Mouse (Mus musculus): ENCODE data around the gene Ssbp3. TPM values are rescaled to one million over a fixed set of nuclear protein-coding genes. Genes with fewer than 3 reads are reported as not detected.

The Ssbp3 gene
- total RNA-seq, 2 experiments from 2014 or later, result 158 to 189 TPM

DNA sequence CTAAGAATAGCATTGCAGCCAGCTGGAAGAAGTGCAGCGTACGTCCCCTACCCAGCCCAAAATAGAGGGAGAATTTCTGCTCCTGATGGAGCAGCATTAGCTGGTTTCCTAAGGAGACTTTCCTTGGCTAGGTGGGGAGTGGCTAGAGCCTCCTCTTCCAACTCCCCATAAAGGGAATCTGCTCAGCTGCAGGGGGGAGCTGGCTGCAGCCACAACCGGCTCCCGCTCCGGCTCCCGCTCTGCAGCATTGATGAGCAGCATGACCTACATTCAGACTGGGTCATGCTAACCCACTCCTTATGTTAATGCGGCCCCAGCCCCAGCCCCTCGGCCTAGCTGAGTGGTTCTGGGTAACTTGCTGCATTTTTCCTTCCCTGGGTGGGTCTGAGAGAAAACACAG, 128.8 kb downstream of the Ssbp3 start:
- DNase-seq (ENCODE audit: low spot score in 2 of 2), result no peak

DNA sequence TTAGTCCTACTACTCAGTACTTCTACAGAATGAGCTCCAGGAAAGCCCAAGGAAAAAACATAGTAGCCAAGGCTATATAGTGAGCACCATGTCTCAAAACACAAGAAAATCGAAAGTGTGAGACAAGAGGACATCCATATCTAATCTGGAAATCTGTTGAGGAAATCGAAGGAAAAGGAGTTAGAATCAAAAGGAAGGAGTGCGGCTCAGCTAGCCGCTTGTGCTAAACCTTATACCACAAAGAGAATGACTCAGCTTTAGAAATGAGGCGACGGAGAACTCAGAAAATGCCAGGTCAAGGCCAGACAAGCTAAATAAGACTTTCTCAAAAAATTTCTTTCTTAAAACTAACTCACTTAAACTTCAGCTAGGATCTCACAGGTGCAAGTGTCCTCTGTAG, 131.8 kb downstream of the Ssbp3 start:
- no peak for DNase-seq (ENCODE audit: low spot score in 2 of 2)

DNA sequence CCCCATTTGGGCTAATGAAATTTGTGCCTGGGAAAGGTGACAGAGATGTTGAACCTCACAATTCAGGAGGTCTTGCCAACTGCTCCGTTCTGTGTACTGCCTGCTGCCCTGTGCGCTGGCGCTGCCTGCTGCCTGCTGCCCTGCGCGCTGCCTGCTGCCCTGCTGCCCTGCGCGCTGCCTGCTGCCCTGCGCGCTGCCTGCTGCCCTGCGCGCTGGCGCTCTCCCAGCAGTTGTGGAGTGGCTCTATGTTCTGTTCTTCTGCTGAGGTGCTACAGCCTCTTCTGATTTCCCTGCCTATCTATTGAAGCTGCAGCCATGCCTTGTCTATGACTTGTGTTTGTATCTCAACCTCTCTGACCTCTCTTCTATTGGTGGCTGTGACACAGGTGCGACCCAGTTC, 134.7 kb downstream of the Ssbp3 start:
- DNase-seq (ENCODE audit: low spot score in 2 of 2), result no peak

DNA sequence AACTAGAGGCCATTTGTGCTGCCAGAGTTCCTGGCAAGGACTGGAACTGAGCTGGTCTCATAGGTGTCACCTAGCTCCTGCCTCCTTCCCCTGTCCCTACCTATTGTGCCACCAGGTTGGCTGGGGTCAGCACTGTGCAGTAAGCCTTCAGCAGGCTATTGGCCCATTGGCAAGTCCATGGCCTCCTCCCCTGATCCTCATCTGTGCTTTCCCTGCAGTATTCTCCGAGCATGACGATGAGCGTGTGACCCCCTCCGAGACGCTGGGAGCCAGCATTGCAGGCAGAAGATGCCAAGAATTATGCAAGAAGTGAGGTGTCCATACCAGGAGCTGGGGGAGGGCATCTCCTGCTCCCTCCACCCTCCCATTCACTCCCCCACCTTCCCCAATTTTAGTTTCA, 137.3 kb downstream of the Ssbp3 start:
- no peak for DNase-seq (ENCODE audit: low spot score in 2 of 2)

DNA sequence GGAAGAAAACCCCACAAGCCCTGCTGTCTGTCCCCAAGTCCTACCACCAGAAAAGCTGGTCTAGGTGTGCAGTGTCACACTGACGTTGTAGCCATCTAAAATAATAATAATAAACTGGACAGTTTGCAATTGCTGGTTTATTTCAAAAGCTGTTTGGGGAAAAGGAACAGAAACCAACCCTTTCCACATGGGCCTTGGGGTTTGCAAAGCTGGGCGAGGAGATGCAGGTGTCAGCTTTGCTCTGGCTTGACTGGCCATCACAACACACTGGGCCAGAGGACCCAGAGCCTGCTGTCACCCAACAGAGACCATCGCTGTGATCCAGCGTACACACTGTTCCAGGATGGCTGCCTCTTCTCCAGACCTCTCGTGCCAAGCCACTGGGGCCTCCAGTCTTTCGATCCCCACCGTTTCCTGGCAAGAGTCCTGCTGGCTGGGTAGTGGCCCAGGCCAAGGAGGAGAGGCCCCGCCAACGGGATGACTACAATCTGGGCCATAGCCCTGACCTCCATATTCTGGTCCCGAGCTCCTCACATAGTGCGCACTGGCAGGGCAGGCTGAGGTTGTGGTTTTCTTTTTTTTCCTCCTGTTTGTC, 138.2 kb downstream of the Ssbp3 start:
- DNase-seq (ENCODE audit: low spot score in 2 of 2), result peak in 1 of 2 experiments; percentile 52

DNA sequence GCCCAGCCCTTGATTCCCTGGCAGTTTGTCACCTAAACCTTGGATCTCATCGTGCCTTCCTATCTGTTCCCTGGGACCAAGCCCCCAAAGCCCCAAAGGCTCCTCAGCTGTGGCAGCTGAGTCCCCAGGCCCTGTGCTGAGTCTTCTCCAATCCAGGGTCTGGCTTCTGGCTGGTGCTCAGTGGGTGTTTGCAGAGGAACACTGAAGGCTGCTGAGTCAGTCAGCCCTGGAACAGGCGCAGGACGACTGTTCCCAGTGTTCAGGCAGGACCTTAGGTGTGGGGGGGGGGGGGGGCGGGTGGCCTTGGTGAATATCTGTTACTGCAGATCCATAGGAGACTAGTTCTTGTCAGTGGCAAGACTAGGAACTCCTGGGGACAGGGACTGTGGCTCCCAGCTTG, 141.4 kb downstream of the Ssbp3 start:
- DNase-seq (ENCODE audit: low spot score in 2 of 2), result no peak

DNA sequence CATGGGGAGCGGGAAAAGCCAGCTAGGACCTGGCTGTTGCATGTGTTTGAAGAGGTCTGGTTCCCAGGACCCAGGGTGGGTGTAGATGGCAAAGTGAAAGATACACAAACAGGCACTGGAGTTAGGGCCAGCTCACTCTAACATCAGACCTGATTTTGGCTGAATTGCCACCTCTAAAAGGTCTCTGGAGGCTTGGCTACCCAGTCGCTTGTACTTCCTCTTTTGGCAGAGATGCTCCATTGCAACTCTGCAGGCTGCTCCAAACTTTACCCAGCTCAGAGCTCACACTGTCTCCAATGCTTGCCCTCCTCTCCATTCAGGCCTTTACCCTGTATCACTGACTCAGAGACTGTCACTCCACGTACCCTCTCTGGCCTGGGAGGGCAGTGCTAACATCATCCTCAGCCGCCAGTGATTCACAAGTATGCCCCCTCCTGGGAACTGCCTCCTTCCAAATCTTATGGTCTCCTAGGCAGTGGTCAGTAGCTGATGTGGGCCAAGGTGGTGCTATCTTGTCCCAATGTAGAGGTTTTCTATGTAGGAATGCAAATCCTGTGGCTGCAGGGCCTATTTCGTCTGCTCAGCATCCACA, 142.6 kb downstream of the Ssbp3 start:
- DNase-seq (ENCODE audit: low spot score in 2 of 2), result no peak

DNA sequence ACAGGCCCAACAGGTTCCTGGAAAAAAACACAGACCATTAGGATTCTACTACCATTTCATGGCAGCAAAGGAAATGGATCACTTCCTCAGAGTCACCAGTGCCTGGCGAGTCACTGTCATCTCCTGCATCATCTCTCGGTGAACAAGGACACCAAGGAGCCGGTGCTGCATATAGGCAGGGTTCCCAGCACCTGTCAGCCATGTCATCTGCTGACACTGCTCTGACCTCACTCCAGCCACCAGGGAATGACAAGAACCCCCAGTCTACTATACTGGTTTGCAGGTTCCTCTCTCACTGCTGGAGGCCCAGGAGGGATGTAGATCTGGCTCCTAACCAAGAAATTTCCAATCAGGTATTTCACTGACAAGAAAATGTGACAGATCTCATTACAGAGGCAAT, 145.6 kb downstream of the Ssbp3 start:
- DNase-seq (ENCODE audit: low spot score in 2 of 2), result no peak

DNA sequence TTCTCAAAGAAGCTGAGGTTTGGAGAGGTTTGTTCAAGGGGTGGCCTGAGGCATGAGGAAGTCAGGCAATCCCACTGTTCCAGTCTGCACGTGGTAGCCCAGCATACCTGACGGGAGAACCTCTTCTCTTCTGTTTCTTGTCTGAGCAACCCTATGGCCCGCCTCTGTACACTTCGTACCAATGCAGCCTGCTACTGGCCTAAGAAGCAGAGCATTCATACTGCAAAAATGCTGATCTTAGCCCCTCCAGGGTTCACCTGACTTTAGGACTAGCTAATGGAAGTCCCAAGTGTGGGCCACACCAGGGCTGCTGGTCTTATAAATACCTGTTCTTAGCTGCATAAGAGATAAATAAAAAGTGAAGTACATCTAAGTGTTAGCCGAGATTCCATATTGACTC, 147.8 kb downstream of the Ssbp3 start:
- DNase-seq (ENCODE audit: low spot score in 2 of 2), result no peak

DNA sequence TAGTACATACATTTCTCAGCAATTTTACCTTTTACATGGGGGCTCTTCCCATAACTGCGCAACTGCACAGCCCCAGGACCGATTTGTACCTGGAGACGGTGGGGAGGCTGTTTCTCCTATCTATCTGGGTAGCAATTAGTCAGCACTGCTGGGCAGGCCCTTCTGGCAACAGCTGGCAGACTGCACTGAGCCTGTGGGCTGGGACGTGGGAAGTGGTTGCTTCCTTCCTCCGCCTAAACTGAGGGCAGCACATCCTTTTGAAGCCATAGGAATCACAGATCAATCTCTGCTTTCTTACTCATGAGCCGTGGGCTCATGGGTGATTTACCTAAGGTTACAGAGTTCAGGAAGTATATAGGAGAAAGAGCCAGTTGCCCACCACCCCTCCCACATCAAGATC, 148.3 kb downstream of the Ssbp3 start:
- DNase-seq (ENCODE audit: low spot score in 2 of 2), result no peak

DNA sequence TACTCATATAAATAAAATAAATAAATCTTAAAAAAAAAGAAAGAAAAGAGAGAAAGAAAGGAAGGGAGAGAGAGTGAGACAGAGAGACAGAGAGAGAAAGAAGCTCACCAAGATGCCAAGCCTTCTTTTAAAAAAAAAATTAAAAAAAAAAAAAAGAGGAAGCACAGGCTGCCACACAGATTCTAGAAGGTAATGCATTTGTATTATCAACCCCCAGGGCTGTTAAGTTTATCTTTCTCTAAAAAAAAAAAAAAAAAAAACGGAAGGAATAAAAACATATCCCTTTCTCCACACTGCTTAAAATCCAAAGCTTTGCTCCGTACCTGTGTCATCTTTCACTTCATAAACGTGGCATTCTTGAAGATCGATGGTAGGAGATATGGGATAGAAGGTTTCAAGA, 151.1 kb downstream of the Ssbp3 start:
- no peak for DNase-seq (ENCODE audit: low spot score in 2 of 2)

DNA sequence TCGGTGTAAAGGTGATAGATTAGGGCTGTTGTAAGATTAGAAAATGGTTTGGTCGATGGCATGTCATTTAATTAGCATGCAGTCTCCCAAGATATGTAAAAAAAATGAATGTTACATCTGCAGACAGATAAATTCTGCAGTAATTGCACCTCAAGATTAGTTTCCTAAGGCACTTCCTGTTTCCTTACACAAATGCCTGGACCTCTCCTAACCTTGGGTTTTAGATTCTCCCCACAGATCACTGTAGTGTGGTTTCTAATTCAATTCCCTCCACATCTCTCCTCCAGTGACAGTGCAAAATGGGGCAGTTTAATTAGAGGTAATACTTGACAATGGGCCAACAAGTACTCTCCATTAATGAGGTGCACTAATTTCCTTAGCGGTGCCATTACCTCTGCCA, 152.7 kb downstream of the Ssbp3 start:
- DNase-seq (ENCODE audit: low spot score in 2 of 2), result no peak

DNA sequence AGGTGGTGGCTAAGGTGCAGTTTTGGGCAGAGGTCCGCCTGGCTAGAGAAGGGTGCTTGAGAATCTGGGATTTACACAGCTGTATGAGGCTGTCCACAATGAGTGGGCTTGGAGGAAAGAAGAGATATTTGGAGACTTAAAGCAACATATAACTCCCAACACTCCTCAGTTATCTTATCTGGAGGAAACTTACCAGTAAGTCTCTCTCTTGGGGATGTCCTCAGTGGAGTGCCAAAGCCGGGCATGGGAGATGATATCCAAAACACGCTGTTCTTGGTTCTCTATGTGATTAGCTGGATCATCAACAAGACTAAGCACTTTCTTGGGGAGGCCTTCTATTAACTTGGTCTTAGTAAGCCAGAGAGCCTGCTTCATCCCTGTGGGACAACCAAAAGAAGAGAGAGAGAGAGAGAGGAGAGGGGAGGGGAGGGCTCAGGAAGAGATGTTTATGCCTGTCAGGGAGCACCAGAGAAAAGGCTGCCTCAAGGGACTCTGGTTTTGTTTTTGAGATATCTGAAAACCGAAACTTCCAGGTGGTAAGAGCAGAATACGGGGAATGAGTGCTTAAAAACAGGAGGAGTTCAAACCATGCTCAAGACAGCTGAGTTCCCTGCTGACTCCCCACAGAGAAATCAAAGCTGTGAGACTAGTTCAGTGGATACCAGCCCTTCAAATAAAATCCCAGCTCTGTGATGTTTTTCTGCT, 154.0 kb downstream of the Ssbp3 start:
- no peak for DNase-seq (ENCODE audit: low spot score in 2 of 2)

DNA sequence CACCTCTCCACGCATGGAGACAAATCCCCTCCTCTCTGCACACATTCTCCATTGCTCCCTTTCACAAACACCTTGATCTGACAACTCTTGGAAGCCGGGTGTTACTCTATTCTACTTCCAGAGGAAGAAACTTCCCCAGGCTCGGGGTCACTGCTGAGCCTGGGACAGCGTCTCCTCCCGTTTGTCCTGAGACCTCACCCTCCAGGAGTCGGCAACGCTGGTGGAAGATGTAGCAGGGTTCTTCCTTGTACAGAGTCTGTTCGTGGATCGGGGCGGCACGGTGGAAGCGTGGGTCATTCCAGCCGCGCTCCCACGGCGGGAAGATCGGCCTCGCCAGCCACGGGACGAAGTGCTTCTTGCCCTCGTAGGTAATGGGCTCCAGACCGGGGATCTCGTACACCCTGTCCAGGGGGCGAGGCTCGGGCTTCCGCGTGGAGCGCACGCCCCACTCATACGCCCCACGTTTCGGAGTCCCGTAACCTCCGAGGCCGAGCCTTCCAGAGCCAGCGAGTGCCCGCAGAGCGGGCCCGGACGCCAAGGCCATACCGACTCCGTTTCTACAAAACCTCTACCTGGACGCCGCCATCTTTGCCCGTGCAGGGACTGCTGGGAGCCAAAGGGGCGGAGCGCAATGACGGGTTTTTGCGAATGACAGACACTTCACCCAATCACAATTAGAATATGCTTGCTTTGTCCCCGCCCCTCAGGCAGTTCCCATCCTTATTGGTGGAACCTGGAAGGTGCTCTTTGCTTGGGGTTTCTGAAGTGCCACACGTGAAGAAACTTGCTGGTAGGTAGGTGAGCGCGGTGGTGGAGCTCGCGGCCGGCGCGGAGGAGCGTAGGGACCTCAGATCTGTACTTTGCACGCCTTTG, 156.0 kb downstream of the Ssbp3 start, which contains the start of the genes Mrpl37 and Cyb5rl:
TSS of gene Mrpl37 (minus strand) at position 617 of the 873 bp plus-strand sequence.
TSS of gene Cyb5rl (plus strand) at position 737 of the 873 bp plus-strand sequence.
- peak; percentile 95 to 99 for DNase-seq (ENCODE audit: low spot score in 2 of 2)

DNA sequence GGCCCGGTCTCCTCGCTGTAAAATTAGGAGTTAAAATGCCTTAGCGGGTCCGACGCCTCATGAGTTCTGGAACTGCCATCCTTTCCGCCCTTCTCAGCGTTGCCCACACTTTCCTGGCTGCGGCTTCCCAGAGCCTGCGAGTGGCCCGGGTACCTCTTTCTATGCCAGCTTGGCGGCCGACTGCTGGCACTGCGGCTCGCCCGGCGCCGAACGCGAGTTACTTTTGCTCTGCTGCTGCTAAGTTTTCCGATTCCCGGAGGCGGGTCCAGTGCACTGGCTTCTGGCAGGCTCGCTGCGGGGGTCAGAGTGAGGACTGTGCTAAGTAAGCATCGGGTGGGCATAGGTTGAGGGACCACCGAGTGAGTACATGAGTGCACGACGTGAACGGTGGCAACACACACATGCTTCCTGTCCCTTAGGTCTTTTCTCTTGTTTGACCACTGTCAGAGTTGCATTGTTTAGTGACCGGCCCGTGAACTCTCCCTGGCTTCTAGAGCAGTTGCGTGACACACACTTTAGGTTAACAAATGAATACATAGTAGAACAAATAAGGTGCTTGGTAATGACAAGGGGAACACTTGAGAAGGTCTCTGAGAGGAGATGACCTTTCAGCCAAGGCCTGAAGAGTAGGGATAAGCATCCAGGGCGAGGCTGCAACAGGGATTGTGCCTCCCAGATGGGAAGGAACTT, 156.8 kb downstream of the Ssbp3 start:
- no peak for DNase-seq (ENCODE audit: low spot score in 2 of 2)

DNA sequence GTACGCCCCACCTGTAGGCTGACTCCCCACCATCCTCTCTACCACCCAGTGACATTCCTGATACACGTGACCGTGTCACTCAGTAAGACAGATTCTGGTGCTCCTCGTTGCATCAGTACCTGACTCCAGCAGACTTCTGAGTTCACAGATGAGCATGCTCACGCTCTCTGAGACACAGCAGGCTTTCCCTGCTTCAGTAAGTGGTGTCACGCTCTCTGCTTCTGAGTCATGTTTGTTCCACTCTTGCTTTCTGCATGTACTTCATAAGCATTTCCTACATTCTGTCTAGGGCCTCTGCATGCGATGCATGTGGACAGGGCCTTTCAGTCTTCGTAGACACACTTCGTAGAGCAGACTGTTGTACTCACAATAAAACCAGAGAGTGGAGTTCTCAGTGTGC, 161.8 kb downstream of the Ssbp3 start:
- no peak for DNase-seq (ENCODE audit: low spot score in 2 of 2)

DNA sequence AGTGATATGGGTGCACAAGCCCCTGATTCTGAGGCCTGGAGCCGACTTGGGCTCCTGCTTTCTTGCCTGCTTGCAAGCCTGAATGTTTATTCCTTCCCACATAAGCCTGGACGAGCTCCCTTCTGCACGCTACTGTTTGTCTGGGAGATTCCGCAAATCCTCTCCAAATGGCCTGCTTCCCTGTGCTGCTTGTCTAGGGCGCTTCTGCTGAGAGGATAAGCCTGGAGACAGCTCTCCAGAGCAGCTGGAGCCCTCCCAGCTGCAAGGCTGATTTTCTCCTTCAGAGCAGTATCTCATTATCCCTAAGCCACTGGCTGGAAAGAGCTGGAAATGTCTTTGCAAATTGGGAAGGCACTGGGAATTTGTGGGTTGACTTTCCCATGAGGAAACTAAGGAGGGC, 165.0 kb downstream of the Ssbp3 start:
- no peak for DNase-seq (ENCODE audit: low spot score in 2 of 2)

DNA sequence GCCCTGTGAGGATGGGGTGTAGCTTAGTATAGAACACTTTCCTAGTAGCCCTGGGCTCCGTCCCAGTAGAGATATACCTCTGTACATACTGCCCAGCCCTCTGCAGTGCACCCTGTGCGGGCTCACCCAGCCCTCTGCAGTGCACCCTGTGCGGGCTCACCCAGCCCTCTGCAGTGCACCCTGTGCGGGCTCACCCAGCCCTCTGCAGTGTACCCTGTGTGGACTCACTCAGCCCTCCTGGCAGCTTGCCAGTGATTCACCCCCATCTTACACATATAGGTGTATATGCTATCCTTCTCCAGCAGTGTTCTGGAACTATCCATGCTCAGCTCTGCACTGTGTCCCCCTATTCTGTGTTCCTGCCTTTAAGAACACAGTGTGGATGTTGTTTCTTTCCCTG, 168.4 kb downstream of the Ssbp3 start:
- no peak for DNase-seq (ENCODE audit: low spot score in 2 of 2)

DNA sequence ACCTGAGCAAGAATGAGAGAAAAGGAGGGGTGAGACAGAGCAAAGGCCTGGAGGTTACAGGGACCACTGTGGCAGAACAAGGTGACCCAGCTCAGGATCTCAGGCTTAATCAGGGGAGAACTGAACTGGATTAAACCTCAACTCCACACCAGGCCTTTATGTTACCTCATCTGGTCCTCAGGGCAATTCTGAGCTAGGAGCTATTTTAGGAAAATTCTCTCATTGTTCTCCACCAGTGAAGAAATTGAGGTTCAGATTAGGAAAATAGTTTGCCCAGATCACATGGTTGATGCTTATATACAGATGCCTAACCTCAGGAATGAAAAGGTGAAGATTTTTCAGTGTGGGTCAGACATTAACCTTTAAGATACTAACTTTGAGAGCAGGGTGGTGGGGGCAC, 169.2 kb downstream of the Ssbp3 start:
- no peak for DNase-seq (ENCODE audit: low spot score in 2 of 2)

DNA sequence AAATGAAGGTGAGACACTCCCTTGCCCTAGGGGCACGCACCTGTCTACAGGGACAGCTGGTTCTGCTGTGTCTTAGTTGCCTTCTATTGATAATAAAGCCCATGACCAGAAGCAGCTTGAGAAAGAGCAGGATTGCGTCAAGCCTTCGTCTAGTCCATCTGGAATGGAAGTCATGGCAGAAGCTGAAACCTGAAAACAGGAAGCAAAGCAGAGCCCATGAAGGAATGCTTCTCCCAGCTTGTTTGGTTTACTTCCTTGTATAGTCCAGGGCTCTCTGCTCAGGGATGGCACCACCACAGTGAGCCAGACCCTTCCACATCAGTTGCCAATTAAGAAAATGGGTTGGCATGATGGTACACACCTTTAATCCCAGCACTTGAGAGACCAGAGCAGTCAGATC, 171.7 kb downstream of the Ssbp3 start:
- no peak for DNase-seq (ENCODE audit: low spot score in 2 of 2)

DNA sequence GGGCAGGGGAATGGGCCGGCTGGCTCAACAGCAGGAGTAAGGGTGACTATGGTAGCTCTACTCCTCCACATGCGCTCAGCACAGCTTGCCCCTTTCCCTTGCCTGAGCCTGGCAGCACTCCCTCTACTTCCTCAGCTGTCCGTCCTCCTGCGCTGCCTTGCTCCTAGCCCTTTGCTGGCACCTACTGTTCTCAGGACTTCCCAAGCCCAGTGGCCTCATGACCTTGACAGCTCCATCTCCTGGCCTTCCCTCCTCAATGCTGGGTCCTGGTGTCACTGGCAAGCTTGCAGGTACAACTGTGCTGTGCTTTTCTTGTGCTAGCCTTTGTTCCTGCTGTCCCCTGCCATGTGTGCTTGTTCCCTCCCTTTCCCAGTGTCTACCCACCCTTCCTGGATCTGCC, 172.6 kb downstream of the Ssbp3 start:
- no peak for DNase-seq (ENCODE audit: low spot score in 2 of 2)
